Mouse (Mus musculus): ENCODE measurements around the gene Agap1.
A peak's percentile ranks its signal among the peaks of the same experiment; 100 is the strongest.

The Agap1 gene

DNA sequence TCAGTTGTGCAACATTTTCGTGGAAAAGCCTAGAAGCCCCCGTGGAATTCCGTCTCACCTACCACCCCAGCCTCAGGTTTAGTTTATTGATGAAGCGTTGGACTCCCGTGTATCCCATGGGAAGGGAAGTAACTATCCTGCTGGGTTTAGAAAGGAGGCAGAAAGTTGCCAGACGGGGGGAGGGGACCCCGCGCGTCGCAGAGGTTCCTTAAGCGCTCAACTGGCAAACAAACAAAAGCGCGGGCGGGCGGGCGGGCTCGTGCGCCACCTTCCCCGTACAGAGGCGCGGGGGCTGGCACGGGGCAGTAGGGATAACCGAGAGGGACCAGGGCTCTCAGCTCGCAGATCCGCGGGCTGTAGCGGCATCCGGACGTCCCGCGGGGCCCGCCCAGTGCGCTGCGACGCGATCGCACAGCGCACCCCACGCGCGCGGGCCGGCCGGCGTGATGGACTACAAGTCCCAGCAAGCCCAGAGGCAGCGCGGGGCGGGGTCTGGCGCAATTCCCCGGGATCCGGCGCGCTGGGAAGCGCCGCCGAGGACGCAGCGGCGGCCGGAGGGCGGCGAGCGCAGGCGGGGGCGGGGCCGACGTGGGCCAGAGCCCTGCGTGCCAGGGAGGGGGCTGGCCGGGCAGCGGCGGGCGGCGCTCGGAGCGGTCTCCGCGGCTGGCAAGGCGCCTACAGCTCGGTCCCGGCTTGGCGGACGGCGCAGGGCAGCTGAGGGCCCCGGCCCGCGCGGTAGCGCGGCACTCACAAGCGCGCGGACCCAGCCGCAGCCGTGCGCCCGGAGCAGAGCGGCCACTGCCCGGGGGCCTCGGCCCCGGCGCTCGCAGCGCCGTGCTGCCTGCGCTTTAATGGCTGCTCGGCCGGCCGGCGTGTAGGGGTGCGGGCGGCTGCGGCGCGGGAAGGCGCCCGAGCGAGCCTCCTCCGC lies at the start of gene Agap1:
Gene Agap1 (plus strand): TSS at position 611 of the 928 bp plus-strand sequence.
- peak in 1 of 2 experiments; percentile 5 for DNase-seq (ENCODE audit: low spot score in 2 of 2)

DNA sequence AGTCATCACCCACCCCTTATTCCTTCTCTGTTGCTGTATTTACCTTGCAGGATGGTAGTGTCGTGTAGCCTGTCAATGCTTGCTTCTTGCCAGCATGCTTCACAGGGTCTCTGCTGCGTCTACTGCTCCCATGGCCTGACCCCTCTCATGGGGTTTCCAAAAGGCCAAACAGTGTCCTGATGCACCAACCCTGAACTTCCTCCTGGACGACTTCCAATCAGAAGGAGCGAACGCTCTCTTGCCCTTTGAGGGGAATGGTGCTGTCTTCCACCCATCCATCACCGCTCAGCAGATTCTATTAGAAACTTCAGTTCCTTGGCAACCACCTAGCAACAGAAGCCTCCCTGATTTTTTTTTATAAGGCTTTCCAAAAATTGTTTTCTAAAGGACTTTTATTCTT lies 48.6 kb upstream of the Agap1 start:
- DNase-seq (ENCODE audit: low spot score in 2 of 2) = no peak

DNA sequence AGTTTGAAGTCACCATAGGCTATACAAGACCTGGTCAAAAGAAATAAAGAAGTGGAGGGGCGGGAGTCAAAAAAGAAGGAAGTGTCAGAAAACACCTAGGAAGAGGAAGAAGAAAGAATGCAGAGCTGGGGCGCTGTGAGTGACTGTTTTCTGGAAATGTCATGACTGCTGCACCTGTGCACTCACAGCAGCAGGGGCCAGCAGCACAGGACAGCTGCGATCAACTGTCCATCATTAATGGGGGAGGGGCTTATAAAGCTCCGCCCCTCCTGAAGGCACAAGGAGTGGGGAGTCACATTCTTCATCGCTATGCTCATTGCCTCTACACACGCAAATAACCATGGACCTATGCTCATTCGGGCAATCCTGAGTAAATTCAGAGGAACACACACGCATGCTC lies 46.6 kb upstream of the Agap1 start:
- no peak for DNase-seq (ENCODE audit: low spot score in 2 of 2)

DNA sequence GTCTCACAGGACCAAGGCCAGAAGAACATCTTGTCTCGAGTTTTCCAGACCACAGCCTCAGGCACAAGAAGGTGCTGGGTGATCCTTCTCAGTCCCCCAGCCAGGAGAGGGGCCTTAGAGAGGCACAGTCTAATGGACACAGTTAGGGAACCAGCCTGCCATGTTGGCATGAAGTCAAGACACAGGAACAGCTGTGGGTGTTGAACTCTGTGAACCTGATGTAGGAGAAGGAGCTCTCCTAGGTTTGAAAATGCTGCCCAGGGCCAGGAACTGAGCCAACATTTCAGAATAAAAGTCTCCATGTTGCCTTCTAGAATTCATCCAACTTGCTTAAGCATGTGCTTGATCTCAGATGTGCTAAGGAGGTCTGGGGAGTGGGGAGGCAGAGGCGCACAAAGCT lies 41.5 kb upstream of the Agap1 start:
- no peak for DNase-seq (ENCODE audit: low spot score in 2 of 2)

DNA sequence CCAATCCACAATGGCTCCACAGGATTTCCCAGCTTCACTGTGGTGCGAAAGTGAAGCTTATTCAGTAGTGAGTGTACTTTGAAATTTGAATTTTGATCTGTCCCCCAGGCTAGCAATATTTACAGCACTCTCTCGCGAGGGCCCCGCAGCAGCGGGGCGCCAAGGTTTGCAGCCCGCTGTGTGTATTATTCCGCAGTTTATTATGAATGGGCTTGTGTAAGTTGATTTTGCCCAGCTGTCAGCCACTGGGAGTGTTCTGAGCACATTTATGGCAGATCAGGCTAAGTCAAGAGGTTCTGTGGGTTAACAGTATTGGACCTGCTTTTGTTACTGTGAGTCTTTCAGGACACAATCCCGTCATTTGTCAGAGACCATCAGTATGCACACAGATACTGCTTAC lies 40.0 kb upstream of the Agap1 start:
- DNase-seq (ENCODE audit: low spot score in 2 of 2) = no peak

DNA sequence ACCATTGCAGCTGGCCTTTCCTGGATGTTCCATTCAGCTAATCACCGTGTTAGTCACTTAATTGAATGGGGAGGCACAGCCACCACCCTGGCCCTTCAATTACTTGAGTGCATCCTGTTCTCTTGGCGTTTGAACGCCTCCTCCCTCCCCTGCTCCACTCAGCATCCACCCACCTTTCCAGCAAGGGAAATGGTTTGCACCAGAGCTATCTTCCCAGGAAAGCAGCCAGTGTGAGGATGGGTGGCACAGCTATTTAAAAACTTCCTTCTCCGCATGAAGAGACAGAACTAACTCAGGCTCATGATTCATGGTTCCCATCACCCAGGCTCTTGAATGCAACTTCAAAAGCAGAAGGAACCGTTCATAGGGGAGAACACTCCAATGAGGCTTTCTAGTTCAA lies 37.7 kb upstream of the Agap1 start:
- no peak for DNase-seq (ENCODE audit: low spot score in 2 of 2)

DNA sequence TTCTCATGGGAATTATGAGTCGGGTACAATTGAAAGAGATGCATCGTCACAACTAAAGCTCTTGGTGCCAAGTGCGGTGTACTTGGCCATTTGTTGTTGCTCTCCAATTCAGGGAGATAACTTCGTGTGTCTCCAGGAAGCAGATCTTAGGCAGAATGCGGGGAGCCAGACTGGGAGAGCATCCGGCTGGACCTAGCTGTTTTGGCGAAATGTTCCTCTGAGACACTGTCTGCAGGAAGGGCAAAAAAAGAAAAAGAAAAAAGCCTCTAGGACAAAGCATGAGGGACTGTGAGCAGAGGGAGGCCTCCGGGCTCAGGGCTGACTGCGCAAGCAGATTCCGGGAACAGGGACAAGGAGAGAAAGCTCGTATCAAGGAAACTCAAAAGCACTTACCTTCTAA lies 34.0 kb upstream of the Agap1 start:
- no peak for DNase-seq (ENCODE audit: low spot score in 2 of 2)

DNA sequence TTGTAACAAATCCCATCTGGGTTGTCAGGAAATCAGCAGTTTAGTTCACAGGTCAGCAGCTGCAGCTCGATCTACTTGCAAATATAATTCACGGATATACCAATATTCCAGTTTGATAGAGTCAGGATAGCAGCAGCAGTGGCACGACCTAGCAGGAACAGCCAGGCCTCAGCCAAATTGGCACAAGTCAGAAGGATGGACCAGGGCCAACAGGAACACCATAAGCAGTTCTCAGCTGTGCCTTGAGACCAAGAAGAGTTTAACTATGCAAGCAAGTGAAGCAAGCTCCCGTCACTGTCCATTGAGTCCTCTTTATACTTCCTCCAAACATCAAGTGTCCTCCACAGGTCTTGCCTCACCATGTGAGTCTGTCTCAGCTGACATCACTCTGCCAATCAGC lies 33.2 kb upstream of the Agap1 start:
- no peak for DNase-seq (ENCODE audit: low spot score in 2 of 2)

DNA sequence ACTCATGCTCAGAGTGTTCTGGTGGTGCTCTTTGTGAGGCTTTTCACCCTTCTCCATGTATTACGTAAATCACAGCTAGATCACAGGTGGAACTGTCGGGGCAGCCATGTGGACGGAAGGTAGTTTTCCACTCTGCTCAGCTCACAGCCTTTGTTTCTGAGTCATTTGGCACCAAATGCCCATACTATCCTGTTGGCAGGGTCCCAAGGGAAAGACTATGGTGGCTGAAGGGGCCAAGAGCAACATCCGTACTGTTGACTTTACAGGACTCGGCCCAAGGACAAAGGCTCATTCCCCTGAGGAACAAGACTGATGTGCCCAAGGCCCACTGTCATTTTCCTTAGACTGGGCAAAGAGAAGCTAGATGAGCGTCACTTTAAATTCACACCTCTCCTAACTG lies 30.0 kb upstream of the Agap1 start:
- DNase-seq (ENCODE audit: low spot score in 2 of 2) = no peak

DNA sequence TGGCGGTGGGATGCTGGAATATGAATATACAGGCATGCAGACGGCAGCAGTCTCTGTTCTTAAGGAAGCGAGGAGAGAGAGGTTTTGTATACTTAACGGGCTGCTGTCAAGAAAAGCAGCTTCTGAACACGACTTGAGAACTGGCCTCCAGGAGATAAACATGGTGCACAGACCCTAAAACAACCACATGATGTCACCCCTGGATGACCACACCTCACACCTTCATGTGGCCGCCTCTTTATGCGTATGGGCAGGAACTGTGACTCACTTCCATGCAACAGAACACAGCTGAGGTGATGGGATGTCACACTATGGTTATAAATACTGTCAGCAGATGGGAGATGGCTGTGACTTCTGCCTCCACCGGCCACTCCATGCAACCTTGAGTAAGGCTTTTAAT lies 28.5 kb upstream of the Agap1 start:
- peak; percentile 12 to 49 for DNase-seq (ENCODE audit: low spot score in 2 of 2)

DNA sequence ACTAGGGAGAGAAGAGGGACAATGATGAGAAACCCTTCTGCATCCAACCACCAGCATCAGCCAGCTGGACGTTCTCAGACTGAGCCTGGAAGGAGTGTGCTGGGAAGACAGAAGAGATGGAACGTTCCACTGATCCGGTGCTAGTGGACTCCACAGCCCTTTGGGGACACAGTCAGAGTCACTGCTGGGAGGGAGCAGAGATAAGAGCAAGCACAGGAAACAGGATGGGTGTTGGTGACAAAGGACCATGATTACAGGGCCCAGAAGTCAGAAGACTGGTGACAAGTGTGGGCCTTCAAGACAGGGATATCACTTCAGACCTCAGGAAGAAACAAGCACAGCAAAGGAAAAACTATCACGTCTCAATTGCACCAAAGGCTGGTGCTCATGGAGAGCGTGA lies 25.9 kb upstream of the Agap1 start:
- no peak for DNase-seq (ENCODE audit: low spot score in 2 of 2)

DNA sequence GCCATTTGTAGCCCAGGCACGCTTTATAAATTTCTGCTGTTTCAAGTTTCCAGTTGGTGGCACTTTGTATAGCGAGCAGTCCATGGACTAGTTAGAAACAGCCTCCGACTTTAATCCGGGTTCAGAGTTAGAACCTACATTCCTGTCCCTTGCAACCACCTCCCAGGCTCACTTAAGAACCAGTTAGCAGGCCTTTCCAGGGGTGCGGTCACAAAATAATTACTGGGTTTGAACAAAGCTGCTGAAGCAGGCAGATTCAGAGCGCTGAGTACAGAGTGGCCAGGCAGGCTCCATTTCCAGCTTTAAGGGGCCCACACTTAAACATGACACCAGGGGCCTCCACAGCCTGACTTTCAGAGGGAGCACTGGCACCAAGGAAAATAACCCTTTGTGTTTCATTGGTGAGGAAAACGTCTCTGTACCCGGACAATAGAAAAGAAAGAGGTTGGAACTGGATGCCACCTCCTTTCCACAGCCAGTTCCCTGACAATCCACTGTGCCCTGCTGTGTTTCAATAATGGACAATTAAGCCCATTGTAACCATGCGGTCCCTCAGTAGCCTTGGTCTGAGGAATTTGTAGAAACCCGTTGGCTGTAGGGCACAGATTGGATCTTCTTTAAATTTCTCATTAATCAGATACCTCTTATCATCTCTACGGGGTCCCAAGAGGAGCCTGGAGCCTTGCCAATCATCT lies 24.5 kb upstream of the Agap1 start:
- DNase-seq (ENCODE audit: low spot score in 2 of 2) = no peak

DNA sequence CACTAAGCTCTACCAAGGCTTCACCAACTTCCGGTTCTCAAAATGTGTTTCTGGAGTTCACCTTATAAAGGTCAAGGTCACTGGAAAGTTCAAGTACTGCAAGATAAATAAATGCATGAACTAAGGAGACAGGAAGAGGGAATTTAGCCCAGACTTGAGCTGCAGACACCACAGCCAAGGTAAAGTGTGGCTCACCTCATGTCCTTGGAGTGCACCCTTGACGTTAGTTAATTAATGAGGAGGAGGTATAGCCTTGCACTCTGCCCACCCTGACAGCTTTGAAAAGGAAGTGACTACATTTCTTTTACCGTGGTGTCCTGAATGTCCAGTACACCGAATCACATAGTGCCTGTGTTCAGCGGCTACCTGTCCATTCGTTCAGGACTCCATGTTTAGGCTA lies 15.3 kb upstream of the Agap1 start:
- DNase-seq (ENCODE audit: low spot score in 2 of 2) = no peak

DNA sequence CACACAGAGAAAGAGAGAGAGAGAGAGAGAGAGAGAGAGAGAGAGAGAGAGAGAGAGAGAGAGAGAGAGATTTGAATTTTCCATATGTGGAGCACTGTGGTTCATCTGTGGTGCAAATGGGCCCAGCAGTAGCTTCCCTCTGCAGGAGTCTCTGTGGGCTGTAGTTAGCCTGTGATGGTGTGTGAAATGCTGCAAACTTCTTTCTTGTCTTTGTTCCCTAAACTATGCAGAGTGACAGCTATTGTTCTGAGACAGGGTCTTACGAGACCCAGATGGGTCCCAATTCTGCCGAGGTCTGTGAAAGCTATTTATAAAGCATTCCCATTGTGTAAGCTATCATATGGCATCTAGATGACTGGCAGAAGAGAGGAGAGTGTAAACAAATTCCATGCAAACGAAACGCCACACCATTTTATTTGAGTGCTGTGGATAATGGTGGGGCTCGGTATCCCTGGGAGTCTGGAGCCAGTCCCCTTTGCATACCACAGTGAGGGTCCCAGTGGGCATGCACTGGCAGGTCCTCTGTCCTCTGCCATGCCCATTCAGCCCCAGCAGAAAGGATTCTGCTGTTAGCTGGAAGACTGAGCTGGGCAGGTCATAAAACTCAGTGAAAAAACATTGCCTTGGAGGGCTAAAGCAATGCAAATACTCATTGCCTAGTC lies 13.2 kb upstream of the Agap1 start:
- no peak for DNase-seq (ENCODE audit: low spot score in 2 of 2)

DNA sequence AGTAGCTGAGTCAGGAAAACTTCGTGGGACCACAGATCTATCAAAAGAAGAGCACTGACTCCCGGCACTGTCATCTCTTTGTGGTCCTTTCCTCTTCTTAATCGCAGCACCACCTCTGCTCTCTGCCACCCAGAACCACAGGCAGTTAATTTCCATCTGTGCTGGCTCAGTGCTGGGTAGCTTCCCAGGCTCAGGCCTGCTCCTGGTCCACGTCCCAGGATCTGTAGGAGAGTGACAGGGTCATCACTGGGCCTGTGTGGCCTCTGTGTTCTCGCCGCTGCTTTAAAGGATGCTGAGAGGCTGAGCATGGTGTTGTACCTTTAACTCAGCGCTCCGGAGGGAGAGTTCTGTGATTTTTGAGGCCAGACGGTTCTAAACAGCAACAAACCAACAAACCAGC lies 11.1 kb upstream of the Agap1 start:
- no peak for DNase-seq (ENCODE audit: low spot score in 2 of 2)

DNA sequence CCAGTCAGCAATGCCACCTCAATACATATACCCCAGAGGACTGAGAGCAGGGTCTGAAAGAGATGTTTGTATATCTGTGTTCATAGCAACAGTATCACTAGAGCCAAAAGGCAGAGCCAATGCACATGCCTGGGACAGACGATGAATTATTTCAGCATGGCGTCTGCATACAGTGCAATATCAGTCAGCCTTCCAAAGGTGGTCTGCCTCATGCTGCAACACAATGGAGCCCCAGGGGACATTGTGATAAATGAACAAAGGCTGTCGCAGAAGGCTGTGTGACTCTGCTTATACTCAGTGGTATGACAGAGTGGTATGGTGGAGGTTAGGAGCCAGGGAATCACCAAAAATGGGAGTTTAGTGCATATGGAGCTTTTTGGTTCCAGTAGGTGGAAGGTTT lies 10.6 kb upstream of the Agap1 start:
- DNase-seq (ENCODE audit: low spot score in 2 of 2) = no peak

DNA sequence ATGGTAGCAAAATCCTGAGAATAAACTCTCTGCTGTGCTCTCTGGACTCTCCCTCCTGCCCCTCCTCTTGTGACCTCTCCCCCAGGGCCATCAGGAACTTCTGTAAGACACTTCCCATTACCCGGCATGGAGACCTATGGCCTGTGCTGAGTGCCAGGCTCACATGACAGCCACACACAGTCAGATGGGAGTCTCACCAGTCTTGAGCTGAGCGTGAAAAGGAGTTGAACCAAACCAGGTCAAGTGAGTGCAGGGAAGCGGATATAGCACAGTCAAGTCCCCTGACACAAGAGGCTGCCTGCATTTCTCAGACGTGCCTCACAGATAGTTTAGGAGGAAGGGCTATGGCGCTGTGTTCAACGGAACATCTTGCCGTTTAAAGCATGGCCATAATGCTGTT lies 4.5 kb upstream of the Agap1 start:
- no peak for DNase-seq (ENCODE audit: low spot score in 2 of 2)

DNA sequence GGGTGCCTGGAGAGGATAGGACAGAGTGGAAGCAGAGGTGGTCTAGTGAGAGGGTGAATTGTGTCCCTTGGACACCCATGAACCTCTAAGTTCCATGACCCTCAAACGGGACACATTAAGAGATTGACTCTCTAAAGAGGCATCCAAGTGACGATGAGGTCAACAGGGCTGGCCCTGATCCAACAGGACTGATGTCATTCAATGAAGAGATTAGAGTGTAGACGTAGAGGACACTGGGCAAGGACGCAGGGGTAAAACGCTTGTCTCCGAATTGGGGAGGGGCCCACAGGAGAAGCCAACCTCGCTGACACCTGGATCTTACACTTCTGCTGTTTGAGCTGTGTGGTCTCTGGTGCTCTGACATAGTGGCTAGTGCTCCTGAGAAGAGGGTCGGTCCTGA lies 2.5 kb upstream of the Agap1 start:
- no peak for DNase-seq (ENCODE audit: low spot score in 2 of 2)

DNA sequence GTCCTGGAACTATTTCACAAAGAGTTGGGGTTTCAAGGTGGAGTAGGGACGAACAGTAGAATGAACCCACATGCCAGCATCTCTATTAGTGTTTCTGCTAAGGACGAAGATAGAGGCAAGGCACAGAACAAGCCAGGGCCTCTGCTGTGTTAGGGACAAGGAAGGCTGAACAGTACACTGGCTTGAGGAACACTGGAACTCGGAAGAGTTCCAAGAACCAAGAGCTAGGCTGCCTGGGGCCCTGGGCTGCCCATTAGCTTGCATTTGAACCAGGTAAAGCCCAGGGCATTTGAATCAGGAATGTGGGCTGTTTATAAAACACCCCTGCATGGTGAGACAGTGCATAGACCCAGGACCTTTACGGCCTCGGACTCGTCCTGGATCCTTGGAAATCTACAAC lies 940 bp upstream of the Agap1 start:
- no peak for DNase-seq (ENCODE audit: low spot score in 2 of 2)

DNA sequence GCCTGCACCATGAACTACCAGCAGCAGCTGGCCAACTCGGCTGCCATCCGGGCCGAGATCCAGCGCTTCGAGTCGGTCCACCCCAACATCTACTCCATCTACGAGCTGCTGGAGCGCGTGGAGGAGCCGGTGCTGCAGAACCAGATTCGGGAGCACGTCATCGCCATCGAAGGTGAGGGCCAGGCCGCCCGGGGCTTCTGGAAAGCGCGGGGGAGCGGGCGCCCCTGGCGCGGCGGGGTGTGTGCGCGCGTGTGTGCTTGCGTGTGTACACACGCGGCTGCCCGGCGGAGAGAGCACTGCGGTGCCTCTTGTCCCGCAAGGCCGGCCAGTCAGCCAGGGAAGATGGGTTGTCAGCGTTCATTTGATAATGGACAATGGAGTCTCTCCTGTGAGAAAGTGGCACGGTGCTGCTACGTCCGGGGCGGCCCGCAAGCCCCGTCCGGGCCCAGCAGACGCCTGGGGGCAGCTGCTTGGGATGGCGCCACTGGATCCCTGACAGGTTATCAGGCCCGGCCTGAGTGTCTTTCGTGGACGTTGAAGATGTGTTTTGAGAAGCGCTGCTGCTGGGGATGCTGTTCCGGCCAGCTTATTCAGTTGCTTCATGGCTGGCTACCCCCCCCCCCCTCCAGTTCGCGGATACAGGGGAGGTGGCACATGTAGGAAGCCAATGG lies 950 bp downstream of the Agap1 start:
- no peak for DNase-seq (ENCODE audit: low spot score in 2 of 2)

DNA sequence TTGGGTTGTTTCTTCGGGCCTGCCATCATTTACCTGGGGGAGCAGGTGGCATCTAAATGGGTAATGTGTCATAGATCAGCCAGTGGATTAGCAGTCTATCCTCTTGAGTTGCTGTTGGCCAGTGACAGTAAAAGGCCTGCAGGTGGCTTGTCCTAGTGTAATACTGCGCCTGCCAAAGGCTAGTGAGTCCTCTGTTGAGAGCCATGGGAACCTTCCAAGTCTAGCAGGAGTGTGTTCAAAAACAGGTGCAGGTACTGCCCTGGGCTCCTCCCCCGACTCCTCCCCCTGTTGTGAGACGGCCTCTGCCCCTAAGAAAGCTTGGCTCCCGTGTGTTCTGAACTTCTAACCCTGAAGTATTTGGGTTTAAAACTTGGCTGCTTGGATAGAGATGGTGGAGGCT lies 1.9 kb downstream of the Agap1 start:
- no peak for DNase-seq (ENCODE audit: low spot score in 2 of 2)
